Mouse (Mus musculus): ENCODE data around the gene Bcat1.

DNA sequence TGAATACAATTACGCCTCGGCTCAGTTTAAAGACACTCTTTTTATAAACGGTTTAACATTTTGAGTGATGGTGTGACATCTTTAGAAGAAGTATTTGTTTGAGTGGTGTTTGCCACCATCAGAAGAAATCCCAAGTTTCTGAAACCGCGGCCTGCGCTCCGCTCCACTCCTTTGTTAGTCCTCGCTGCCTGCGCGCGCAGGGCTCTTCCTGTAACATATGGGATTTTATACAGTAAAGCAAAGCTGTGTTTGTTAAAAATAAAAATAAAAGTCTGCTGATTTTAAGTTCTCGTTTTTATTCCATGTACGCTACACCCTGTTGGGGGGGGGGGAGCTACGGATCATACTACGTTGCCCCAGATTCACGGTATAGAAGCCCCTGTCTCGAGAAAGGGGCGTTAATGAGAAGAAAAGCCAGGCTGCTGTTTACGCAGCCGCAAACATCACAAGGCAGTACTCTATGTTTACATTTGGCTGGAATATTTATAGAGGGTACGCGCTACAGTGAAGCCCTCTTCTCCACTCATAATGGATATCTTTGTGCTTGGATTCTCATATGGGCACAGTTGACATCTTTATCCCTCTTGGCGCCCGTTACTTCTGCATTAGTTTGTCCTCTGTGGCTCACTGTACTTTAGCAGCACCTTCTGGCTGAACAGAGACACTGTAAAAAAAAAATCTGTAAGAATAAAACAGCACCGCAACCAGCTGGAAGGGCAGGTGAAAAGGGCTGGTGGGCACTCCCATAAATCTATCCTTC, 114.6 kb downstream of the Bcat1 start:
- TF ChIP-seq CTCF (conservative IDR thresholded peaks at IDR 0.05; ENCODE audit: low read length) (no peak), NANOG (IDR thresholded peaks at IDR 0.05; ENCODE audit: borderline replicate concordance, low read length) (no peak)
